ENCODE assay signal across 10 mouse cellular contexts in genomic region chr15:80277625-80278024, GRCm38 (mm10). TPM values are rescaled to one million over a fixed set of nuclear protein-coding genes. Genes with fewer than 3 reads are reported as not detected.
DNase-seq lines count a peak whose midpoint lies in the region; ATAC-seq lines count a peak whose summit lies in the region.
"Had no signal": no experiment of that assay in that cellular context is flagged by ENCODE, and none has a peak within 500 bp of the region (broad histone marks: within the 10 kb centered on the region; RNA-seq: fewer than 3 reads in every experiment).

No protein-coding gene starts in this region.

- no peak overlapping the region for H3K9ac ChIP-seq in embryonic facial prominence, embryonic 11.5 days (replicated peaks; ENCODE audit: low read length)
- no peak overlapping the region for H3K9ac ChIP-seq in intestine, embryonic 16.5 days (ENCODE audit: low read depth, low read length)

- no peak overlapping the region for H3K4me3 ChIP-seq in embryonic facial prominence, embryonic 11.5 days (ENCODE audit: low read depth, low read length)
- no peak overlapping the region for H3K4me3 ChIP-seq in intestine, embryonic 16.5 days (ENCODE audit: low read length)

- no peaks in the 10 kb centered on the region for H3K9me3 ChIP-seq in embryonic facial prominence, embryonic 11.5 days (replicated peaks; ENCODE audit: control insufficient read depth, low read length)
- H3K9me3 ChIP-seq in intestine, embryonic 16.5 days (ENCODE audit: control insufficient read depth, low read length): no peaks in the 10 kb centered on the region

- peak; percentile 34 for DNase-seq in gastrocnemius, adult 18-20 months (ENCODE audit: low spot score)
- no peak for DNase-seq in gastrocnemius, adult 8-10 months (ENCODE audit: low spot score in 2 of 2)
- peak; percentile 64 for DNase-seq in right cerebral cortex, postnatal 4 days
- no peak for DNase-seq in right cerebral cortex, postnatal 36 days (ENCODE audit: low spot score in 2 of 2)
- peak; percentile 89 for DNase-seq in embryonic facial prominence, embryonic 11.5 days (ENCODE audit: low spot score)
- DNase-seq in lung, postnatal 36 days: peak; percentile 71

- under 1% methylated on average over 6 of the region's 6 CpGs for WGBS in embryonic facial prominence, embryonic 11.5 days
- 2% methylated on average over 6 of the region's 6 CpGs for WGBS in intestine, embryonic 16.5 days

- H3K4me1 ChIP-seq in embryonic facial prominence, embryonic 11.5 days (ENCODE audit: control insufficient read depth, insufficient read depth, low read length): no peaks in the 10 kb centered on the region
- no peaks in the 10 kb centered on the region for H3K4me1 ChIP-seq in intestine, embryonic 16.5 days (ENCODE audit: control insufficient read depth, insufficient read depth, low read length)

- H3K36me3 ChIP-seq in embryonic facial prominence, embryonic 11.5 days (replicated peaks; ENCODE audit: control insufficient read depth, insufficient read depth, low read depth, low read length): no peaks in the 10 kb centered on the region
- H3K36me3 ChIP-seq in intestine, embryonic 16.5 days (ENCODE audit: control insufficient read depth, insufficient read depth, low read length): no peaks in the 10 kb centered on the region

- no peak overlapping the region for H3K27ac ChIP-seq in embryonic facial prominence, embryonic 11.5 days (replicated peaks; ENCODE audit: low read depth, low read length)
- H3K27ac ChIP-seq in intestine, embryonic 16.5 days (ENCODE audit: low read length): no peak overlapping the region

- no peak overlapping the region for H3K4me2 ChIP-seq in embryonic facial prominence, embryonic 11.5 days (ENCODE audit: low read depth, low read length)
- no peak overlapping the region for H3K4me2 ChIP-seq in intestine, embryonic 16.5 days (ENCODE audit: low read depth, low read length)

- no peaks in the 10 kb centered on the region for H3K27me3 ChIP-seq in embryonic facial prominence, embryonic 11.5 days (ENCODE audit: control insufficient read depth, insufficient read depth, low read length)
- H3K27me3 ChIP-seq in intestine, embryonic 16.5 days (replicated peaks; ENCODE audit: control insufficient read depth, insufficient read depth, low read length): no peaks in the 10 kb centered on the region

- ATAC-seq in embryonic facial prominence, embryonic 11.5 days (replicated peaks; ENCODE audit: insufficient number of reproducible peaks, low FRiP score, low TSS enrichment, low read depth): no peak
- no peak for ATAC-seq in megakaryocyte-erythroid progenitor cell, adult 5-6 weeks (replicated peaks; ENCODE audit: low FRiP score, low TSS enrichment, poor library complexity, severe bottlenecking)
- ATAC-seq in intestine, embryonic 16.5 days: no peak

RNA-seq across cellular contexts. Expression of gene Cacna1i, which starts 9.4 kb away (rescaled TPM):
- total RNA-seq in gastrocnemius, adult 18-20 months (2021): under 1 TPM; 0.21 TPM
- 1 to 10 TPM in 1 of 4 experiments, under 1 TPM in 3; 0.15 to 1.9 (median 0.38) TPM for total RNA-seq in gastrocnemius, adult 8-10 months (2022)
- polyA plus RNA-seq in embryonic facial prominence, embryonic 11.5 days (2014; fragmentation: Nextera tagmentation; extraction: Ambion mirVana): 0.11 TPM in 1 of 2 replicates, not detected in the other
- total RNA-seq in megakaryocyte-erythroid progenitor cell, adult 5-6 weeks (2014; fragmentation: Nextera tagmentation): not detected in 2 replicates
- not detected in 2 replicates for total RNA-seq in megakaryocyte-erythroid progenitor cell, adult 5-6 weeks (2017)
- polyA plus RNA-seq in intestine, embryonic 16.5 days (2015; fragmentation: Nextera tagmentation; extraction: Ambion mirVana): 0.05 TPM in 1 of 2 replicates, not detected in the other
- polyA plus RNA-seq: lung, embryonic 16.5 days; stomach, embryonic 16.5 days had no signal

RNA-seq across cellular contexts. Expression of gene Rps19bp1, which starts 13.5 kb away (rescaled TPM):
- total RNA-seq in gastrocnemius, adult 18-20 months (2021): 10 to 100 TPM; 10.8 to 15.3 TPM
- total RNA-seq in gastrocnemius, adult 8-10 months (2022): 10 to 100 TPM; 12.2 to 15.4 (median 12.8) TPM
- polyA plus RNA-seq in embryonic facial prominence, embryonic 11.5 days (2014; fragmentation: Nextera tagmentation; extraction: Ambion mirVana): 81.3 and 83.1 TPM in 2 replicates
- total RNA-seq in megakaryocyte-erythroid progenitor cell, adult 5-6 weeks (2014; fragmentation: Nextera tagmentation): 51.6 and 54.4 TPM in 2 replicates
- 28.7 and 36.3 TPM in 2 replicates for total RNA-seq in megakaryocyte-erythroid progenitor cell, adult 5-6 weeks (2017)
- polyA plus RNA-seq in intestine, embryonic 16.5 days (2015; fragmentation: Nextera tagmentation; extraction: Ambion mirVana): 43.0 and 47.8 TPM in 2 replicates

RNA-seq across cellular contexts. Expression of gene Atf4, which starts 22.6 kb away (rescaled TPM):
- total RNA-seq in gastrocnemius, adult 18-20 months (2021): 100 to 1,000 TPM; 141 to 165 TPM
- 100 to 1,000 TPM; 130 to 146 (median 141) TPM for total RNA-seq in gastrocnemius, adult 8-10 months (2022)
- polyA plus RNA-seq in embryonic facial prominence, embryonic 11.5 days (2014; fragmentation: Nextera tagmentation; extraction: Ambion mirVana): 120 and 123 TPM in 2 replicates
- total RNA-seq in megakaryocyte-erythroid progenitor cell, adult 5-6 weeks (2014; fragmentation: Nextera tagmentation): 145 and 192 TPM in 2 replicates
- total RNA-seq in megakaryocyte-erythroid progenitor cell, adult 5-6 weeks (2017): 292 and 318 TPM in 2 replicates
- polyA plus RNA-seq in intestine, embryonic 16.5 days (2015; fragmentation: Nextera tagmentation; extraction: Ambion mirVana): 141 and 160 TPM in 2 replicates

RNA-seq across cellular contexts. Expression of gene AC140267.1, which starts 42.0 kb away (rescaled TPM):
- total RNA-seq in gastrocnemius, adult 18-20 months (2021): 1 to 10 TPM; 7.1 to 9.7 TPM
- total RNA-seq in gastrocnemius, adult 8-10 months (2022): 10 to 100 TPM in 2 of 4 experiments, 1 to 10 TPM in 2; 3.3 to 22.6 (median 9.7) TPM
- polyA plus RNA-seq in embryonic facial prominence, embryonic 11.5 days (2014; fragmentation: Nextera tagmentation; extraction: Ambion mirVana): not detected in 2 replicates
- 5.6 and 6.5 TPM in 2 replicates for total RNA-seq in megakaryocyte-erythroid progenitor cell, adult 5-6 weeks (2014; fragmentation: Nextera tagmentation)
- not detected in 2 replicates for total RNA-seq in megakaryocyte-erythroid progenitor cell, adult 5-6 weeks (2017)
- 4.1 TPM in 1 of 2 replicates, not detected in the other for polyA plus RNA-seq in intestine, embryonic 16.5 days (2015; fragmentation: Nextera tagmentation; extraction: Ambion mirVana)
- polyA plus RNA-seq: lung, embryonic 16.5 days had no signal

RNA-seq across cellular contexts. Expression of gene Mief1, which starts 43.8 kb away (rescaled TPM):
- total RNA-seq in gastrocnemius, adult 18-20 months (2021): 10 to 100 TPM; 20.4 to 23.0 TPM
- 10 to 100 TPM; 25.6 to 28.6 (median 26.4) TPM for total RNA-seq in gastrocnemius, adult 8-10 months (2022)
- polyA plus RNA-seq in embryonic facial prominence, embryonic 11.5 days (2014; fragmentation: Nextera tagmentation; extraction: Ambion mirVana): 35.7 and 36.7 TPM in 2 replicates
- 29.0 and 36.7 TPM in 2 replicates for total RNA-seq in megakaryocyte-erythroid progenitor cell, adult 5-6 weeks (2014; fragmentation: Nextera tagmentation)
- total RNA-seq in megakaryocyte-erythroid progenitor cell, adult 5-6 weeks (2017): 21.2 and 25.8 TPM in 2 replicates
- 26.0 and 29.1 TPM in 2 replicates for polyA plus RNA-seq in intestine, embryonic 16.5 days (2015; fragmentation: Nextera tagmentation; extraction: Ambion mirVana)

Comparison
In these comparisons a context has a peak if more than half of its experiments do, and no peak if none do; other contexts are left out.
1. DNase-seq: peak in gastrocnemius, adult 18-20 months (single experiment), right cerebral cortex, postnatal 4 days (single experiment), embryonic facial prominence, embryonic 11.5 days (single experiment) and lung, postnatal 36 days (single experiment); none in gastrocnemius, adult 8-10 months (0 of 2) and right cerebral cortex, postnatal 36 days (0 of 2).